Mouse (Mus musculus): Measurements from ENCODE around the gene Nol10. TPM values are rescaled to one million over a fixed set of nuclear protein-coding genes. Genes with fewer than 3 reads are reported as not detected.

Gene Nol10
- polyA plus RNA-seq, 1 experiment from 2014 or later: 29.9 TPM

DNA sequence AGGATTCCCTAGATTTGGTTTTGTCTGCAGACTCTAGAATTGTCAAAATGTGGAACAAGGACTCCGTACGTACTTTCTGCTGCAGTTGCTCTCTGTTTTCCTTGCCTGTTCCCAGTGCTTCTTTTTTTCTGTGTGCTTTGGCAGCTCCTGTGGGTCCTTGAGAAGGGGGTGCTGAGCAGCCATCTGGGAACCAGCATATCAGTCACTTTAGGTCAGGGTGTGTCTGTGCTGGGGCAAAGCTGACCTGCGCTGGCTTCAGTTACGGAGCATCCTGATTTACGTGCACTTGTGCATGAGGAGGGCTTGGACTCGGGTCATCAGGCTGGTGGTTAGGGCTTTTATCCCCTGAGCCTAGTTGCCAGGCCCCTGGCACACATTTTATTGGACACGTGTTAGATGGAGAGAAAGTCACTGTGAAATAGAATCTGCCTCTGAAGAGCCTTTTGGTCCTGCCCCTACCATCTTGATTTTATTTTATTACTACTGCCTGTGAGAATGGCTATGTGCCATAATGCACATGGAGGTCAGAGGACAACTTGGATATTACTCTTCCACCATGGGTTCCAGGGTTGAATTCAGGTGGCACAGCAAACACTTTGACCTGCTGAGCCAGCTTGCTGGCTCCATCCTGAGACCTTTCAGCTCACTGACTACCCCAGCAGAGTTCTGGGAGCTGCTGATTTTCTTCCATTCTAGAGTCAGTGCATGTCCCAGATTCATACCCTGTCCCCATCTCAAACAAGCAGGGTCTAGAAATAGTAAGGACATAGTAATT, 21.5 kb downstream of the Nol10 start:
- H3K4me3 ChIP-seq: no peak overlapping the region
- peaks cover 71% of the 10 kb centered on the region for H3K36me3 ChIP-seq
- no peaks in the 10 kb centered on the region for H3K4me1 ChIP-seq
- no peaks in the 10 kb centered on the region for H3K27me3 ChIP-seq (replicated peaks)
- WGBS: 96% methylated on average over 7 of the region's 7 CpGs
- no peak overlapping the region for H3K27ac ChIP-seq
- H3K9me3 ChIP-seq: no peaks in the 10 kb centered on the region
- no peak overlapping the region for H3K4me2 ChIP-seq (replicated peaks)
- no peak overlapping the region for H3K9ac ChIP-seq
- no peak for ATAC-seq (ENCODE audit: low FRiP score, low read depth)

DNA sequence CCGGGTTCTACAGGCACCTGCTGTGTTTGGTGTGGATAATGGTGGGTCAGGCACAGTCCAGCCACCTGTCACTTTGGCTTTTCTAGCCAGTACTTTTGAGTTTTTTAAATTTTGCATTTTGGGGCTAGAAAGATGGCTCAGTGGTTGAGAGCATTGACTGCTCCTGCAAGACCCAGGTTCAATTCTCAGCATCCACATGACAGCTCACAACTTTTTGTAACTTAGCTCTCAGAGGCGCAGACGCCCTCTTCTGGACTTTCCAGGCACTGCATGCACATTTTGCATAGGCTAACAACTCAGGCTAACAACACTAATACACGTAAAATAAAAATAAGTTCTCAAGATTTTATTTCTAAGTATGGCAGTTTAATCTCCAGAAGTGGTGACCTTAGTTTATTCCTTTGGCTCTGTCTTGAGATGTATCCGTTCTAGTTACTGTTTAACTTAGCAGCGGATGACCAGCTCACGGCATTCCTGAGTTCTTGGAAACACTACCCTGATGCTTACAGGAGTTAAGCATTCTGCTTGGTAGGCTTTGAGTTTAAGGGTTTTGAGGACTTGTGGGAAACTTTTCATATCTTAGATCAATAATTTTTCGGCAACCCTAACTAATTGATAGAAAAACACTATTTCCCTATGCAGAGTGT, 23.5 kb downstream of the Nol10 start:
- ATAC-seq (ENCODE audit: low FRiP score, low read depth): no peak
- Histone ChIP-seq H3K9ac (no peak overlapping the region), H3K9me3 (no peaks in the 10 kb centered on the region), H3K36me3 (peaks cover 85% of the 10 kb centered on the region), H3K27me3 (replicated peaks) (no peaks in the 10 kb centered on the region), H3K27ac (no peak overlapping the region), H3K4me3 (no peak overlapping the region), H3K4me1 (no peaks in the 10 kb centered on the region), H3K4me2 (replicated peaks) (no peak overlapping the region)
- WGBS: 91% methylated on average over 8 of the region's 8 CpGs

DNA sequence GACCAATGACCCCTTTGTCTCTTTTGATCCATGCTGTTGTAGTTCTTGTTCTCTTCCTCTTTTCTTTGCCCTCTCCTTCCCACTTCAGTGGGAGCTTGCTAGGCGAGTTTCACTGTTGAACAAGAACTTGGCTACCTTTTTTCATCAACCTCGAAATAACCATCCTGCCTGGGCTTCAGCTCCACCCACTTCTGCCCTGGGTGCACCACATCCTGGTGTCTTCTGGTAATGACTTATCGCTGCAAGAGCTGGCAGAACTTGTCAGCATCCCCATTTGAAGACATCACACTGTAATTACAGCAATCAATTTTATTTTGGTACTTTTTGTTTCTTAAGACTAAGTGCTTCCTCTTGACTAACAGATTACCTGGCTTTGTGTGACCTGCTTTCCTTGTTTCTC, 24.4 kb downstream of the Nol10 start:
- 87% methylated on average over 3 of the region's 3 CpGs for WGBS
- Histone ChIP-seq H3K4me2 (replicated peaks) (no peak overlapping the region), H3K9ac (no peak overlapping the region), H3K9me3 (no peaks in the 10 kb centered on the region), H3K27ac (no peak overlapping the region), H3K36me3 (peaks cover 90% of the 10 kb centered on the region), H3K4me1 (no peaks in the 10 kb centered on the region), H3K27me3 (replicated peaks) (no peaks in the 10 kb centered on the region), H3K4me3 (no peak overlapping the region)
- ATAC-seq (ENCODE audit: low FRiP score, low read depth): no peak

DNA sequence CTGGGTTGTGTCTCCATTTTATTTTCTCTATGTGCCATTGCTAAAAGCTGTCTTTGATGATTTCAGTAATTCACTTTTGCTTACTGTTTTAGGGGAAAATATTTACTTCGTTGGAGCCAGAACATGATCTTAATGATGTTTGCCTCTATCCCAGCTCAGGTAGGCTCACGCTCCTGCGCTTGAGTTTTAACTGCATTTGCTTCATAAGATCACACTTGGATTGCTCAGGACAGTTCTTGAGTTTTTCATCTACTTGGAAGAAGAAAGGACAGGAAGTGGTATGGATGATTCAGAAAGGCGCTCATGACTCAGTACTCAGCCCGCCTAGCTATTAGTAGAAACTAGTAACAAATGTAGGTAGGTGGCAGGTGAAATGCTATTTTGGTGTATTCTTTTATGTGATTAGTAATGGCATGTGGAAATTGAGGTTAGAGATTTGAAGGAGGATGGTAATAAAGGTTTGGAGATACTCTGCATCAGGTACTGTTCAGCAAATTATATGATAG, 25.3 kb downstream of the Nol10 start:
- H3K27ac ChIP-seq: no peak overlapping the region
- H3K4me2 ChIP-seq (replicated peaks): no peak overlapping the region
- no peaks in the 10 kb centered on the region for H3K9me3 ChIP-seq
- H3K36me3 ChIP-seq: peaks cover 86% of the 10 kb centered on the region
- no peak overlapping the region for H3K9ac ChIP-seq
- no peak for ATAC-seq (ENCODE audit: low FRiP score, low read depth)
- H3K4me3 ChIP-seq: no peak overlapping the region
- WGBS: 92% methylated on average over 5 of the region's 5 CpGs
- no peaks in the 10 kb centered on the region for H3K27me3 ChIP-seq (replicated peaks)
- no peaks in the 10 kb centered on the region for H3K4me1 ChIP-seq

DNA sequence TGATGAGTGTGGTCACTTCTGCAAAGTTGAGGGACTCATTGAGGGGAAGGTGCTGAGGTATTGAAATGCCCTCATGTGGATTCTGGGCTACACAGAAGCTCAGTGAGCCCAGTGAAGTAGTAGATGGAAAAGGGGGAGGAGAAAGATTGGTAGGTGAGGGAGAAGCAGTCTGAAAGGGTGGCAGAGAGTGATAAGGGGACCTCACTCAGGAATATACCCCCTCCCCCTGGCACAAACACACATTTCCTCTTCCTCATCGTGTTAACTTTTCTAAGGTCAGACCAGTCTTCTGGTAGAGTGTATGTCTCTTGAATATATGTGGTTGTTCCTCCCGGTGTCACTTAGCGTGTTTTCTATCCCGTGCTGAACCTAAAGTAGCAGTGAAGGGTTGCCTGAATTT, 27.0 kb downstream of the Nol10 start:
- no peak overlapping the region for H3K4me2 ChIP-seq (replicated peaks)
- ATAC-seq (ENCODE audit: low FRiP score, low read depth): no peak
- H3K36me3 ChIP-seq: peaks cover 81% of the 10 kb centered on the region

DNA sequence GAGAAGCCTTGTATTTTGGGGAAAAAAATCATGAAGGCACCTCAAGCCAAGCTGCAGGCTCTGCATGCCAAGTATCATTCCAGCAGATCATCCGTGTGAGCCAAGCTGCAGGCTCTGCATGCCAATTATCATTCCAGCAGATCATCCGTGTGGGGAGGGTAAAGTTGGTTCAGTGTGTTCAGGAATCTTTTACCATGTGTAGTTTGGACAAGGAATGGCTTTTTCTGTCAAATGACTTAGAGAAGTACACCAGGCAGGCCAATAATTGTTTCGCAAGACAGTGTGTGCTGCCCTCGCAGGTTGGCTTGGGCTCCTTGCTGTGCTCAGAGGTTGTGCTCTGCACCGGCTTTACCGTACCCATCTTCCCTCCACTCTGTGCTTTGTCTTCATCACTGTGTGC, 28.3 kb downstream of the Nol10 start:
- ATAC-seq (ENCODE audit: low FRiP score, low read depth): no peak
- no peaks in the 10 kb centered on the region for H3K9me3 ChIP-seq
- peaks cover 83% of the 10 kb centered on the region for H3K36me3 ChIP-seq
- no peak overlapping the region for H3K4me2 ChIP-seq (replicated peaks)
- H3K4me3 ChIP-seq: no peak overlapping the region
- no peak overlapping the region for H3K9ac ChIP-seq
- WGBS: 90% methylated on average over 6 of the region's 6 CpGs
- no peaks in the 10 kb centered on the region for H3K4me1 ChIP-seq
- no peaks in the 10 kb centered on the region for H3K27me3 ChIP-seq (replicated peaks)
- H3K27ac ChIP-seq: no peak overlapping the region

More for the DNA sequence above, 27.0 kb downstream of the Nol10 start:
- WGBS: 94% methylated on average over 4 of the region's 4 CpGs
- no peak overlapping the region for H3K9ac ChIP-seq
- H3K27me3 ChIP-seq (replicated peaks): no peaks in the 10 kb centered on the region
- H3K9me3 ChIP-seq: no peaks in the 10 kb centered on the region
- no peaks in the 10 kb centered on the region for H3K4me1 ChIP-seq
- no peak overlapping the region for H3K27ac ChIP-seq
- no peak overlapping the region for H3K4me3 ChIP-seq

DNA sequence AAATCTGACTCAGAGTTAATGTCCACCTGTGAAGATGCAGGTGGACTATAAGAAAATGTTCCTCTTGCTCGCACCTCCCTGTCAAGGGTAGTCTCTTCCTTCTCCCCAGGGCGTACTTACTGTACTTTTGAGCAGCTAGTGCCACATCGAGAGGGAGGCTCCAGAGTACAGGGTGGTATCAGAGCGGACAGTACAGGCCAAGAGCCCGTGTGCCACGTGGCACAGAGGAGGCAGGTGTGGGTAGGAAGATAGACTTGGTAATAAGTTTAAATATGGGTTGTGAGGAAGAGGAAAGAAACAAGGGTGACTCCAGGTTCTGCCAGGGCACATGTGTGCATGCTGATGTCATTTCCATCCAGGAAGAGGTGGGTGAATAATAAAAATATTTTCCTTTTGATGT, 32.7 kb downstream of the Nol10 start:
- no peak for ATAC-seq (ENCODE audit: low FRiP score, low read depth)
- no peak overlapping the region for H3K4me3 ChIP-seq
- WGBS: 95% methylated on average over 6 of the region's 6 CpGs

DNA sequence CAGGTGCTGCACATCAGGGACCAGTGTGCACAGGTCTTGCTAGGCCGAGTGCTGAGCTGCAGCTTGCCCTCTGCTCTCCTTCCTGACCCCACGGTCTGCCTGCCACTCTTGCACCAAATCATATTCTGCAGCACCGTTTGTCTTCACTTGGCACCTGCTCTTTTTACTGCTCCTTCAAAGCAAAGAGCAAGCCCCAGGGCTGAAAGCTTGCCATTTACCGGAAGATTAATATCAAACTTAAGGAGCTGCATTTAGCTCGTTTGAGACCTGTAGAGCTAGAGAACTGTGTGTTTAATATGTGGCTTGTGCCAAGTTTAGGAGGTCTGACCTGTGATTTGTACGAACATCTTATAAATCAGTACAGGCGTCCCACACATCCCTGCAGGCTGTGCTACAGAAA, 34.5 kb downstream of the Nol10 start:
- ATAC-seq (ENCODE audit: low FRiP score, low read depth): no peak
- Histone ChIP-seq H3K4me3 (no peak overlapping the region), H3K9ac (no peak overlapping the region), H3K27ac (no peak overlapping the region), H3K36me3 (peaks cover 34% of the 10 kb centered on the region), H3K4me1 (no peaks in the 10 kb centered on the region), H3K9me3 (no peaks in the 10 kb centered on the region), H3K27me3 (replicated peaks) (no peaks in the 10 kb centered on the region), H3K4me2 (replicated peaks) (no peak overlapping the region)
- 87% methylated on average over 7 of the region's 7 CpGs for whole genome bisulfite sequencing

More for the DNA sequence above, 32.7 kb downstream of the Nol10 start:
- H3K36me3 ChIP-seq: peaks cover 50% of the 10 kb centered on the region
- H3K9me3 ChIP-seq: no peaks in the 10 kb centered on the region
- H3K27ac ChIP-seq: no peak overlapping the region
- no peak overlapping the region for H3K4me2 ChIP-seq (replicated peaks)
- H3K27me3 ChIP-seq (replicated peaks): no peaks in the 10 kb centered on the region
- H3K9ac ChIP-seq: no peak overlapping the region
- no peaks in the 10 kb centered on the region for H3K4me1 ChIP-seq

DNA sequence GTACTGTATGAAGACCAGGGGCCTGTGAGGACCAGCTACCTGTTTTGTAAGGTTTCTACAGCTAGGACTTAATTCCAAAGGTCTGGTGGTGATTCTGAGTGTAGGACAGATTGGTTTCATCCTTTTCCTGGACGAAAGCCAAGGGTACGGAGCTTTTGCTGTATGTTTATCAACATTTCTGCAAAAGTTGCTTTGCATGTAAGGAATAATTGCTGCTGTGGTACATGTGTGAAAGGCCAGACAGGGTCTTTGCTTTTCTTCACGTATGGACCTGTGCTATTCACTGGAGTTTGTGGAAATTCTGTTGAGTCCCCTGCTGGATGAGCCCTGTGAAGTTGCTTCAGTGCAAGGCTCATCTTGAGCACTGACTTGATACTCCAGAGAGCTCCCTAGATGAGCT, 38.6 kb downstream of the Nol10 start:
- WGBS: 84% methylated on average over 3 of the region's 3 CpGs
- H3K27ac ChIP-seq: no peak overlapping the region
- H3K36me3 ChIP-seq: peaks cover 10% of the 10 kb centered on the region
- no peak for ATAC-seq (ENCODE audit: low FRiP score, low read depth)
- no peak overlapping the region for H3K4me2 ChIP-seq (replicated peaks)
- H3K9ac ChIP-seq: no peak overlapping the region
- H3K27me3 ChIP-seq (replicated peaks): no peaks in the 10 kb centered on the region
- H3K4me1 ChIP-seq: no peaks in the 10 kb centered on the region
- no peak overlapping the region for H3K4me3 ChIP-seq
- no peaks in the 10 kb centered on the region for H3K9me3 ChIP-seq

DNA sequence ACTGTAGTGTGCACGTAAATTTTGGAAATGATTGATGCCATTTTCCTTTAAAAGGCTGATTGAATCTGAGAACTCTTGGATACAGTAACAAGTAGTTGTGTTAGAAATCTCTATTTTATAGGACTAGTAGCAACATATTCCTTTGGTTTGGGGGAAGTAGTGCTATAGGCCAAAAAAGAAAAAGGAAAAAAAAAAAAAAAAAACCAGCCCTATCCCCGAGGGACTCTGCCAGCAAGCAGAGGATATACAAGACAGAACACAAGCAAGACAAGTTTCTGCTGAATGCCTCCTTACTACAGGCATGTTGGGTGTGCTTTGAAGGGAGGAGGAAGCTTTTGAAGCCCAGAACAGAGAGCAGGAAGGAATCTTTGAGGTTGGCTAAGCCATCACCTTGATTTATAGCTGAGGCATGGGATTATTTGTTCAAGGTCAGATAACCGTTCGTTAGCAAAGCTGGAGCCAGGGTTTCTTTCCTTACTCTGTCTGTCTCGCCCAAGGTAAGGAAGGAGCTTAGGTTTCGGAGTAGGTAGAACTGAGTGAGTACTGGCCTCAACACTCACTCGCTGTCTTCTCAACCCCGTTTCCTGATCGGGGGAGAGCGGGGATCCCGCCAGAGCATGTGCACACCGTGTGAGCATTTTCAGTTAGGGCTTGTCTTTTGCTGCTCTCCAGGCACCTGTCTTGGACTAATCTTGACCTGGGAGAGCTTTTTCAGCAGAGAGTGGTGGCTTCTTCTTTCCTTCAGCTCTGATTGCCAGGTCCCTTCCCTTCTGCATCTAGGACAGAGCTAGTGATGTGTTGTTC, 39.3 kb downstream of the Nol10 start:
- WGBS: 78% methylated on average over 12 of the region's 12 CpGs
- Histone ChIP-seq H3K4me2 (replicated peaks) (no peak overlapping the region), H3K4me3 (no peak overlapping the region), H3K27me3 (replicated peaks) (no peaks in the 10 kb centered on the region), H3K9ac (no peak overlapping the region), H3K4me1 (no peaks in the 10 kb centered on the region), H3K36me3 (peaks cover 5% of the 10 kb centered on the region; the same call in 1 of the 2 replicates), H3K9me3 (no peaks in the 10 kb centered on the region), H3K27ac (no peak overlapping the region)
- ATAC-seq (ENCODE audit: low FRiP score, low read depth): no peak

DNA sequence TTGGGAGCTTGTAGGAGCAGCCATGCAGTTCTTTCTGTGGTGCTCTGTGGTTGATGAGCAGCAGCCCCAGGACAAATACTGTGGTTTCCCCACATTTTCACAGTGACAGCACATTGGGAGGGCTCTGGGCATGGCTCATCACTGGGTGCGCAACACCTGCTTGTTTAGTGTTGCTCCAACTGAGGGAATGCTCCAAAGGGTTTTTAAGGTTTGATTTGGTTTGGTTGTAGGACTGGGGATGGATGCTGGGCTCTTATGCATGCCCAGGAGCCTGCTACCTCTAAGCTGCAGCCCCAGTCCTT, 39.8 kb downstream of the Nol10 start:
- Histone ChIP-seq H3K36me3 (peaks cover 3% of the 10 kb centered on the region; the same call in 1 of the 2 replicates), H3K4me1 (no peaks in the 10 kb centered on the region), H3K9me3 (no peaks in the 10 kb centered on the region), H3K4me2 (replicated peaks) (no peak overlapping the region), H3K27ac (no peak overlapping the region), H3K4me3 (no peak overlapping the region), H3K9ac (no peak overlapping the region), H3K27me3 (replicated peaks) (no peaks in the 10 kb centered on the region)
- WGBS: 100% methylated on average over 1 of the region's 1 CpGs
- ATAC-seq (ENCODE audit: low FRiP score, low read depth): no peak

DNA sequence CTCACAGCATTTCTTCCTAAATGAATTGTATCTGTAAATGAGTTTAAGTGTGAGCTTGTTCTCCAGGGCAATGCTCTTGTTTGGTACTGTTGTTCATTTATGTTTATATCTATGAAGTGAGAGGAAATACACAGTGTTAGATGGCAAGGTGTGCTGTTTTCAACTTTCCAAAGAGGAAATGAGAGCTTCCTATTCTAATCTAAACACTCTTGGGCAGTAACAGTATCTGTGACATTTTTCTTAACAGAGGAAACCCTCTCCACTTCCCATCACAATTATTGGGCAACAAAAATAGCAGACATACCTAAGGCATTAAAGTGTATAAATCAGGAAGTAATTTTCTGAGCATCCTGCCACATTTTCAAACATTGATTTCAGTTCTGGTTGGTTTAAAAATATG, 41.8 kb downstream of the Nol10 start:
- H3K9me3 ChIP-seq: no peaks in the 10 kb centered on the region
- H3K36me3 ChIP-seq: peaks cover 6% of the 10 kb centered on the region; the same call in 1 of the 2 replicates
- H3K4me2 ChIP-seq (replicated peaks): no peak overlapping the region
- no peak for ATAC-seq (ENCODE audit: low FRiP score, low read depth)
- H3K4me3 ChIP-seq: no peak overlapping the region
- no peaks in the 10 kb centered on the region for H3K27me3 ChIP-seq (replicated peaks)
- H3K27ac ChIP-seq: no peak overlapping the region
- H3K4me1 ChIP-seq: no peaks in the 10 kb centered on the region
- H3K9ac ChIP-seq: no peak overlapping the region
